Mouse (Mus musculus) intestine, embryonic 14.5 days (tissue): ENCODE data around the gene Vps13a. TPM values are rescaled to one million over a fixed set of nuclear protein-coding genes. Genes with fewer than 3 reads are reported as not detected.
"Not testable (repeated sequence)": the region's sequence is repeated elsewhere in the genome, so short reads cannot be mapped to it uniquely, and the experiment has no call there.

Source experiments
- ATAC-seq: fragments of 200-750 bp; cut with Nextera tagmentation; replicated peaks from 2 replicates; pipeline ENCODE4 v1.8.0; 2017; ENCODE audit warnings: low read depth, moderate number of reproducible peaks, moderate TSS enrichment, moderate library complexity; ENCODE audit not compliant: low FRiP score, low TSS enrichment
- DNase-seq: peaks from one replicate; pipeline ENCODE4 v3.0.0-alpha.2; 2018; ENCODE audit warnings: low spot score
- H3K27ac ChIP-seq: fragments of 300-500 bp; sonication (generic); 2 replicates; pipeline ENCODE4 v1.5.1; 2014; ENCODE audit warnings: low read depth, mild to moderate bottlenecking, control low read depth
- H3K27me3 ChIP-seq: fragments of 300-500 bp; sonication (generic); replicated peaks from 2 replicates; pipeline ENCODE4 v1.6.1; 2014; ENCODE audit warnings: low read length, control low read depth; ENCODE audit not compliant: control insufficient read depth, insufficient read depth
- H3K36me3 ChIP-seq: fragments of 300-500 bp; sonication (generic); 2 replicates; pipeline ENCODE4 v1.6.1; 2014; ENCODE audit warnings: low read length, control low read depth; ENCODE audit not compliant: control insufficient read depth, insufficient read depth
- H3K4me1 ChIP-seq: fragments of 300-500 bp; sonication (generic); replicated peaks from 2 replicates; pipeline ENCODE4 v1.6.1; 2014; ENCODE audit warnings: low read length, control low read depth, mixed read lengths; ENCODE audit not compliant: control insufficient read depth, insufficient read depth
- H3K4me2 ChIP-seq: fragments of 300-500 bp; sonication (generic); 2 replicates; pipeline ENCODE4 v1.6.1; 2014; ENCODE audit warnings: low read length
- H3K4me3 ChIP-seq: fragments of 300-500 bp; sonication (generic); 2 replicates; pipeline ENCODE4 v1.5.1; 2014; ENCODE audit warnings: low read depth, low read length, control low read depth, mixed read lengths
- H3K9ac ChIP-seq: fragments of 300-500 bp; sonication (generic); 2 replicates; pipeline ENCODE4 v1.6.1; 2014; ENCODE audit warnings: mild to moderate bottlenecking, low read length
- H3K9me3 ChIP-seq: fragments of 300-500 bp; sonication (generic); 2 replicates; pipeline ENCODE4 v1.6.1; 2016; ENCODE audit warnings: low read length, control low read depth; ENCODE audit not compliant: control insufficient read depth
- WGBS: fragments of 180-500 bp; shearing (Covaris S2); extraction: QIAGEN DNeasy Blood & Tissue Kit; methylation state at CpG from one replicate; pipeline ENCODE4 v1.1.7; 2014; 5-methylcytosine and 5-hydroxymethylcytosine counted together
- polyA plus RNA-seq: library from polyadenylated mRNA; unstranded; fragments of >200 nt; fragmentation: Nextera tagmentation; extraction: Ambion mirVana; gene quantifications from 2 replicates; pipeline ENCODE4 v1.2.1, GENCODE M21; 2014

The Vps13a gene
- polyA plus RNA-seq, 1 experiment from 2014 or later: 16.3 TPM

DNA sequence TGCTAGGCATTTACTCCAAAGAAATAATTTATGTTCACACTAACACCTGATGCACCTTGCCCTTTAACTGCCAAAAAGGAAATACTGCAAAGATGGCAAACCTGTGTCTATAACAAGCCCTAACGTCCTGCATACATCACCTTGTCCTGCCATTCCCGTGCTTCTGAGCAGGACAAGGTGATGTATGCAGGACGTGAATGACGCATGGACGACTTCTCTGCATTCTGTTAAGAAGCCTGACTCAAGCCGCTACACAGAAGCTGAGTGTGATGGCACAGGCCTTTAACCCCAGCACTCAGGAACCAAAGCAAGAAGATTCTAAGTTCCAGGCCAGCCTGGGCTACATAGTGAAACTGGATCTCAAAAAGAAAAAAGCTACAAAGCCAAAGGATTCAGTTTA lies 2.2 kb downstream of the Vps13a start:
- H3K27ac ChIP-seq: no peak overlapping the region
- H3K9ac ChIP-seq: no peak overlapping the region
- 70% methylated on average over 6 of the region's 6 CpGs for WGBS
- peaks cover 9% of the 10 kb centered on the region; the same call in 1 of the 2 replicates for H3K4me1 ChIP-seq
- H3K9me3 ChIP-seq: no peaks in the 10 kb centered on the region
- ATAC-seq: no peak
- H3K4me3 ChIP-seq: no peak overlapping the region
- no peak overlapping the region for H3K4me2 ChIP-seq
- H3K36me3 ChIP-seq: no peaks in the 10 kb centered on the region
- DNase-seq: no peak
- H3K27me3 ChIP-seq: 0 out of 2 replicates have a peak, but pooled peaks cover 5% of the 10 kb centered on the region

DNA sequence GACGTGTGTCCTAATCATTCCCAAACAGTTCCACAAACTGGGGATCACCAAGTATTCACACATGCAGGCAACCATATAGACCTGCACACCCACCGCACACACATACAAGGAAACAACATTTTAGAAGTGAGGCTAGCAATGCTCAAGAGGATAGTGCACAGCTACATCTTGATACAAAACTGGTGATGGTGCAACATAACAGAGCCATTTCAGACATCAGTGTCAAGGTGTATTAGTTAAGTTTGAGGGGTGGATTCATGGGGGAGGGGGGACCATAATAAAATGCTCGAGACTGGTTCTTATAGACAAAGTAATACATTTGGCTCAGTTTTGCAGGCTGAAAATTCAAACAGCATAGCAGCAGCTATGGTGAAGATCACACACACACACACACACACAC lies 2.8 kb downstream of the Vps13a start:
- no peak overlapping the region for H3K27ac ChIP-seq
- peaks cover 9% of the 10 kb centered on the region; the same call in 1 of the 2 replicates for H3K4me1 ChIP-seq
- DNase-seq: no peak
- H3K27me3 ChIP-seq: 0 out of 2 replicates have a peak, but pooled peaks cover 5% of the 10 kb centered on the region
- no peak for ATAC-seq
- no peak overlapping the region for H3K4me2 ChIP-seq
- no peaks in the 10 kb centered on the region for H3K9me3 ChIP-seq
- WGBS: 85% methylated on average over 3 of the region's 3 CpGs
- no peak overlapping the region for H3K4me3 ChIP-seq
- H3K9ac ChIP-seq: no peak overlapping the region
- no peaks in the 10 kb centered on the region for H3K36me3 ChIP-seq

DNA sequence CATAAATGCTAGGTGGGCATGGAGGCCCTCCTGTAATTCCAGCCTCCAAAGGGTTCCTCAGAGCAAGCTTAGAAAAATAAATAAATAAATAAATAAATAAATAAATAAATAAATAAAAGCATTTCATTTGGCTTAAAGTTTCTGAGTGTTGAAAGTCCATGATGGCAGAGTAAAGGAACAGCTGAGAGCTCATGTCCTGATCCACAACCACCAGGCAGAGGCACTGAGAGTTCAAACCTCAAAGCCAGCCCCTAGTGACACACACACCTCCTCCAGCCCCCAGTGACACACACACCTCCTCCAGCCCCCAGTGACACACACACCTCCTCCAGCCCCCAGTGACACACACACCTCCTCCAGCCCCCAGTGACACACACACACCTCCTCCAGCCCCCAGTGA lies 3.3 kb downstream of the Vps13a start:
- H3K27ac ChIP-seq, H3K4me1 ChIP-seq, DNase-seq, H3K9ac ChIP-seq, H3K4me3 ChIP-seq, H3K27me3 ChIP-seq, H3K4me2 ChIP-seq, H3K9me3 ChIP-seq, ATAC-seq, H3K36me3 ChIP-seq: not testable (repeated sequence)

- DNase-seq (no peak), ATAC-seq (no peak)
- WGBS: 57% methylated on average over 11 of the region's 11 CpGs
- Histone ChIP-seq H3K27me3 (no peaks in the 10 kb centered on the region), H3K4me3 (no peak overlapping the region), H3K9me3 (no peaks in the 10 kb centered on the region), H3K27ac (no peak overlapping the region), H3K9ac (no peak overlapping the region), H3K4me2 (no peak overlapping the region), H3K4me1 (no peaks in the 10 kb centered on the region; the same call in 1 of the 2 replicates), H3K36me3 (no peaks in the 10 kb centered on the region)
Measured at GRCm38 (mm10) chr19:16773237-16774016, 7.3 kb downstream of the Vps13a start.

- no peaks in the 10 kb centered on the region for H3K4me1 ChIP-seq
- ATAC-seq (no peak), DNase-seq (no peak)
- no peak overlapping the region for H3K4me3 ChIP-seq
- H3K36me3 ChIP-seq: no peaks in the 10 kb centered on the region
- no peaks in the 10 kb centered on the region for H3K27me3 ChIP-seq
- H3K4me2 ChIP-seq: no peak overlapping the region
- no peaks in the 10 kb centered on the region for H3K9me3 ChIP-seq
- no peak overlapping the region for H3K27ac ChIP-seq
- no peak overlapping the region for H3K9ac ChIP-seq
- WGBS: 91% methylated on average over 2 of the region's 2 CpGs
Measured at GRCm38 (mm10) chr19:16767407-16767806, 13.3 kb downstream of the Vps13a start.

DNA sequence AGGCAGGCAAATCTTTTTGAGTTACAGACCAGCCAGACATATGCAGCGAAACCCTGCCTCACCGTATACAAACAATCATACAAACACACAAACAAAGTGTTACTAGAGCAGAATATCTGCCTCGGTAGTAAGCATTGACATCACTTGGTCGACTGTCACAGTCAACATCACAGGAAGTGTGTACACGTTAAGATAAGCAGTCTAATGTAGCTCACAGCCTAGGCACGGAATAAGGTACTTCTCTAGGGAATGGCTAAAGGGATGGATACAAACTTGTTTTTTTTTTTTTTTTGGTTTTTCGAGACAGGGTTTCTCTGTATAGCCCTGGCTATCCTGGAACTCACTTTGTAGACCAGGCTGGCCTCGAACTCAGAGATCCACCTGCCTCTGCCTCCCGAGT lies 23.3 kb downstream of the Vps13a start:
- ATAC-seq, H3K9me3 ChIP-seq: not testable (repeated sequence)
- WGBS: 91% methylated on average over 8 of the region's 9 CpGs

DNA sequence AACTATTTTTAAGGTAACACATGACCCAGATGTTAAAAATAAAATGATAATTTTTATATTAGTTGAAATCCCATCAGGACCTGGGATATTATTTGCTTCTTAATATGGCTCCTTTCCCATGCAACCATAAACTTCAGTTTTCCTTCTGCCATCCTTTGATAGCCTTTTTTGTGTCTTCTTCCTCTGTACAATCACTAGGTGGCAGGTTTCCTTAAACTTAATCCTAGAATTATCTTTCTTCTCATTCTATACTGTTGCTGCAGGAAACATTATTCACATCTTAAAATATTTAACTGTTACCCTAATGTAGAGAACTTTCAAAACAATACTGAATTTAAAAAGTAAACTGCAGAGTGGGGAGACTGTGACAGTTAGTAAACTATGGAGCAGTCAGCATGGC lies 24.9 kb downstream of the Vps13a start:
- Histone ChIP-seq H3K4me1 (no peaks in the 10 kb centered on the region), H3K4me3 (no peak overlapping the region), H3K9ac (no peak overlapping the region), H3K36me3 (no peaks in the 10 kb centered on the region; the same call in 1 of the 2 replicates), H3K4me2 (no peak overlapping the region), H3K27ac (no peak overlapping the region), H3K9me3 (no peaks in the 10 kb centered on the region), H3K27me3 (no peaks in the 10 kb centered on the region)
- DNase-seq: no peak
- no peak for ATAC-seq

More for the DNA sequence above, 23.3 kb downstream of the Vps13a start:
- H3K4me1 ChIP-seq, H3K9ac ChIP-seq, H3K36me3 ChIP-seq, DNase-seq, H3K27ac ChIP-seq, H3K27me3 ChIP-seq, H3K4me2 ChIP-seq, H3K4me3 ChIP-seq: not testable (repeated sequence)

- Histone ChIP-seq H3K9ac (no peak overlapping the region), H3K27me3 (no peaks in the 10 kb centered on the region), H3K27ac (no peak overlapping the region), H3K36me3 (no peaks in the 10 kb centered on the region; the same call in 1 of the 2 replicates), H3K9me3 (no peaks in the 10 kb centered on the region), H3K4me3 (no peak overlapping the region), H3K4me1 (no peaks in the 10 kb centered on the region), H3K4me2 (no peak overlapping the region)
- DNase-seq (no peak), ATAC-seq (no peak)
- WGBS: 84% methylated on average over 7 of the region's 7 CpGs
Measured at GRCm38 (mm10) chr19:16755226-16755625, 25.5 kb downstream of the Vps13a start.

DNA sequence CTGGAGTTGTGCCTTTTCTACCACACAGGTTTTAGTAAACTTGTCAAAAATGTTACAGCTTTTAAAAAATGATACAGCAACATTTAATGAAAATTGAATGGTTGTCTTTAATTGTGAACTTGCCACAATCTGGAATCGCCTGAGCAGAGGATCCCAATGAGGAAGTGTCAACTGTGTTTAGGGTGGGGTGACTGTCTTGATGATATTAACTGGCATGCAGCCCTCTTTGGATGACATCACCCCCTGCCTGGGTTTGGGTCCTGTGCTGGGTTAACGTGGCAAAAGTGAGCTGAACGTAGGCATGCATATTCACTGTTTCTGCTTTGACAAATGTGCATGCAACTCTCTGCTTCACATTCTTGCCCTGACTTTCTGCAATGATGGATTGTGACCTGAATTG lies 27.6 kb downstream of the Vps13a start:
- no peaks in the 10 kb centered on the region; the same call in 1 of the 2 replicates for H3K36me3 ChIP-seq
- no peaks in the 10 kb centered on the region for H3K27me3 ChIP-seq
- no peaks in the 10 kb centered on the region for H3K9me3 ChIP-seq
- H3K4me3 ChIP-seq: no peak overlapping the region
- whole genome bisulfite sequencing: 74% methylated on average over 3 of the region's 3 CpGs
- H3K27ac ChIP-seq: no peak overlapping the region
- no peak overlapping the region for H3K9ac ChIP-seq
- DNase-seq: no peak
- no peaks in the 10 kb centered on the region for H3K4me1 ChIP-seq
- H3K4me2 ChIP-seq: no peak overlapping the region
- no peak for ATAC-seq
